Mouse (Mus musculus): ENCODE measurements around the gene Taf5l.

Gene Taf5l

GRCm38 (mm10) chr8:123959473-123959872 lies 61.7 kb downstream of the Taf5l start:
- no peak for DNase-seq

DNA sequence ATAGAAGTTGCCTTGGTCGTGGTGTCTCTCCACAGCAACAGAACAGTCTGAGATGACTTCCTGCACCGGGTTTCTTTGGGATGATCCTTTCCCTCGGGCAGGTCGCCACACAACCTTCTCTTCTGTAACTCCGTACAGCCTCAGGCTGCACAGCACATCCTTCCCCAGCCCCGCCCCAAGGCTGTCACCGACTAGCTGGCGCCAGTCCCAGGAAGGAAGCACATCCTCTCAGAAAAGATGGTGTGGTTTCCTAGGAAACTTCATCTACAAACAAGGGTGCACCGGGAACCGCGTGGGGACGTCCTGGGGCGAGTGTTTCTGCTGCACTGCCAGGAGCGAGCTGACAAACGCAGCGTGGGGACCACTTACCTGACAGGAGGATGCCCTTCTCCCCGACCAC lies 63.1 kb downstream of the Taf5l start:
- no peak for DNase-seq

GRCm38 (mm10) chr8:123954246-123954645 lies 67.0 kb downstream of the Taf5l start:
- no peak for DNase-seq

DNA sequence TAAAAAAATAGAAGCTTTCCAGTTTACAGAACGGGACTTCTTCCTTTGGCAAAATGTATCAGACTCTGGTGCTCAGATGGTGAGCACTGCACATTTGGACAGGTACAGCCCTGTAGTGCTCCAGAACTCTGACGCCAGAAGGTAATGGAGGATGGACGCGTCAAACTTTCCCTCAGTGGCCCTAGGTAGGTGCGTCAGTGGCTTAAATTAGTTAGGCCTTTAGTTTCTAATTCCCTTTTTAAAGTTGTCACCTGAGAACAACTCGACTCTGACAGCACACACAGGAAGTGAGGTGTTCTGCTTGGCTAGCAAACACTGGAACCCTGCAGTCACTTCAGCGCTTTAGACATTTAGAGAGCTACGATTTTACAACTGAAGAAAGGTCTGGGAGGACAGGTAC lies 67.5 kb downstream of the Taf5l start:
- DNase-seq, result no peak

GRCm38 (mm10) chr8:123950077-123950802 lies 71.0 kb downstream of the Taf5l start:
- DNase-seq, result peak; percentile 63 to 77

- DNase-seq, result no peak
Measured at GRCm38 (mm10) chr8:123949686-123949986, 71.6 kb downstream of the Taf5l start.

GRCm38 (mm10) chr8:123948942-123949685 lies 72.1 kb downstream of the Taf5l start, which contains the start of gene Nup133:
Gene Nup133, minus strand, starts transcription at chr8:123949265.
- DNase-seq, result peak; percentile 98 to 99

All from kidney, adult 8-10 months (tissue).